ENCODE assay signal across 8 mouse cellular contexts in the genomic region with DNA sequence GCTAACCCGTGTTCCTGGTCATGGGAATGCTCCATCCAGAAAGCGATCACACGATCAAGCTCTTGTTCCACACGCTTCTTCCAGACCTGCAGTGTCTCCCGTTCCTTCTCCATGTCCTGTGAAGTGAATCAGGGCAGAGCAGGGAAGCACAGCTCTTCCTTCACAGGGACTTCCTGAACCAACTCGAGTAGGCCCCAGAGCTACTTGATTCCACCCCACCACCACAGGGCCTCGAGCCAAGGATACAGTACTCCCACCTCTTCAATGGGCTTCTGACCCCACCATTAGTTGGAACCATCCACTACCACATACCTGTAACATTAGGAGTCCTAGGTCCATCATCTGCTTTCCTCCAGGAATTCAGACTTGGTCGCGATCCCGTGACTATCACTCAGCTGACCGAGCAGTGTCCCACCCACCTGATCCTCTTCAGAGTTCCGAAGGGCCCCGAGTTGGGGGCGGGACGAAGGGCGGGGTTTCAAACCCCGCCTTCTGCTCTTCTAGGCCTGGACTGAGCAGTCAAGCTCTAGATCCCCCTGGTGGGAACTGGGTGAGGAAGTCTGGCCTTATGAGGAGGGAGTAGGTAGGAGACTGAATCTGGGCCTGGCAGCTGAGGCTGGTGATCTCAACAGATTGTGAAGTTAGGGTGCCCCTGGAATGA. TPM values are rescaled to one million over a fixed set of nuclear protein-coding genes. Genes with fewer than 3 reads are reported as not detected.
DNase-seq lines count a peak whose midpoint lies in the region; ATAC-seq lines count a peak whose summit lies in the region.

A gene (minus strand): TSS at position 449 of the 661 bp plus-strand sequence.

- ATAC-seq in embryonic facial prominence, embryonic 12.5 days (ENCODE audit: insufficient number of reproducible peaks, insufficient read depth, low FRiP score, low TSS enrichment): peak; percentile 69; the same call in 1 of the 2 replicates
- ATAC-seq in heart, embryonic 12.5 days (ENCODE audit: insufficient number of reproducible peaks, low FRiP score): peak; percentile 95
- ATAC-seq in kidney, embryonic 15.5 days (replicated peaks; ENCODE audit: low FRiP score): peak; percentile 94

- peak; percentile 92 for DNase-seq in 416B (ENCODE audit: low read depth)
- peak; percentile 94 for DNase-seq in R1 (ENCODE audit: low read depth, low spot score)
- peak; percentile 89 for DNase-seq in lung, postnatal 36 days
- DNase-seq in retina, postnatal 1 day: peak; percentile 82
- DNase-seq in cerebellum, adult 9-10 months: no peak

- H3K4me1 ChIP-seq in embryonic facial prominence, embryonic 12.5 days: no peaks in the 10 kb centered on the region
- no peaks in the 10 kb centered on the region for H3K4me1 ChIP-seq in heart, embryonic 12.5 days (replicated peaks)
- peaks cover 4% of the 10 kb centered on the region for H3K4me1 ChIP-seq in kidney, embryonic 15.5 days

- H3K9ac ChIP-seq in embryonic facial prominence, embryonic 12.5 days: no peak within 1 kb of the TSS; the same call in 1 of the 2 replicates
- peak within 1 kb of the TSS; percentile 51 for H3K9ac ChIP-seq in heart, embryonic 12.5 days
- H3K9ac ChIP-seq in kidney, embryonic 15.5 days: no peak within 1 kb of the TSS

- no peaks in the 10 kb centered on the region for H3K9me3 ChIP-seq in embryonic facial prominence, embryonic 12.5 days
- H3K9me3 ChIP-seq in heart, embryonic 12.5 days (replicated peaks): no peaks in the 10 kb centered on the region
- no peaks in the 10 kb centered on the region for H3K9me3 ChIP-seq in kidney, embryonic 15.5 days (replicated peaks)

- peak within 1 kb of the TSS; percentile 17; the same call in 1 of the 2 replicates for H3K4me3 ChIP-seq in embryonic facial prominence, embryonic 12.5 days
- H3K4me3 ChIP-seq in heart, embryonic 12.5 days: peak within 1 kb of the TSS; percentile 50
- peak within 1 kb of the TSS; percentile 38 for H3K4me3 ChIP-seq in kidney, embryonic 15.5 days (replicated peaks)

- H3K27ac ChIP-seq in embryonic facial prominence, embryonic 12.5 days: no peak within 1 kb of the TSS
- no peak within 1 kb of the TSS for H3K27ac ChIP-seq in heart, embryonic 12.5 days (ENCODE audit: poor library complexity, severe bottlenecking)
- H3K27ac ChIP-seq in kidney, embryonic 15.5 days: no peak within 1 kb of the TSS

- 39% methylated on average over 17 of the region's 17 CpGs for WGBS in embryonic facial prominence, embryonic 12.5 days
- 30% methylated on average over 17 of the region's 17 CpGs for WGBS in heart, embryonic 12.5 days
- WGBS in kidney, embryonic 15.5 days: 36% methylated on average over 17 of the region's 17 CpGs

- H3K27me3 ChIP-seq in embryonic facial prominence, embryonic 12.5 days: no peaks in the 10 kb centered on the region
- H3K27me3 ChIP-seq in heart, embryonic 12.5 days (replicated peaks): no peaks in the 10 kb centered on the region
- peaks cover 4% of the 10 kb centered on the region; the same call in 1 of the 2 replicates for H3K27me3 ChIP-seq in kidney, embryonic 15.5 days

- peak within 1 kb of the TSS; percentile 35 for H3K4me2 ChIP-seq in embryonic facial prominence, embryonic 12.5 days (replicated peaks)
- peak within 1 kb of the TSS; percentile 65 for H3K4me2 ChIP-seq in heart, embryonic 12.5 days
- H3K4me2 ChIP-seq in kidney, embryonic 15.5 days: peak within 1 kb of the TSS; percentile 53

- no peaks in the 10 kb centered on the region for H3K36me3 ChIP-seq in embryonic facial prominence, embryonic 12.5 days
- peaks cover 16% of the 10 kb centered on the region; the same call in 1 of the 2 replicates for H3K36me3 ChIP-seq in heart, embryonic 12.5 days
- no peaks in the 10 kb centered on the region for H3K36me3 ChIP-seq in kidney, embryonic 15.5 days

RNA-seq across cellular contexts. Expression of the gene that starts here (rescaled TPM):
- 19.7 and 24.7 TPM in 2 replicates for polyA plus RNA-seq in embryonic facial prominence, embryonic 12.5 days (2016; fragmentation: Nextera tagmentation; extraction: Ambion mirVana)
- 50.2 and 50.8 TPM in 2 replicates for polyA plus RNA-seq in heart, embryonic 12.5 days (2016; fragmentation: Nextera tagmentation; extraction: Ambion mirVana)
- 41.9 and 54.5 TPM in 2 replicates for polyA plus RNA-seq in kidney, embryonic 15.5 days (2015; fragmentation: Nextera tagmentation; extraction: Ambion mirVana)
